Mouse (Mus musculus) lung, adult 2 months (tissue): ENCODE data around the gene Dhrs7b.

Experiments
- CTCF ChIP-seq: fragments of 200-500 bp; IDR thresholded peaks from 2 replicates; pipeline ENCODE4 v1.5.1; 2011; ENCODE audit warnings: mild to moderate bottlenecking, low read length, control low read depth; ENCODE audit not compliant: insufficient read depth
- POLR2A ChIP-seq: fragments of 200-500 bp; IDR thresholded peaks from 2 replicates; pipeline ENCODE4 v1.6.1; 2011; ENCODE audit warnings: low read depth, mild to moderate bottlenecking, control low read depth, low read length, borderline replicate concordance; ENCODE audit errors: extremely low read depth

GRCm38 (mm10) chr11:60825191-60825590 lies 5.2 kb upstream of the Dhrs7b start:
- TF ChIP-seq POLR2A (no peak), CTCF (no peak)
